21 mouse cellular contexts compared by ENCODE assay signal in the genomic region with DNA sequence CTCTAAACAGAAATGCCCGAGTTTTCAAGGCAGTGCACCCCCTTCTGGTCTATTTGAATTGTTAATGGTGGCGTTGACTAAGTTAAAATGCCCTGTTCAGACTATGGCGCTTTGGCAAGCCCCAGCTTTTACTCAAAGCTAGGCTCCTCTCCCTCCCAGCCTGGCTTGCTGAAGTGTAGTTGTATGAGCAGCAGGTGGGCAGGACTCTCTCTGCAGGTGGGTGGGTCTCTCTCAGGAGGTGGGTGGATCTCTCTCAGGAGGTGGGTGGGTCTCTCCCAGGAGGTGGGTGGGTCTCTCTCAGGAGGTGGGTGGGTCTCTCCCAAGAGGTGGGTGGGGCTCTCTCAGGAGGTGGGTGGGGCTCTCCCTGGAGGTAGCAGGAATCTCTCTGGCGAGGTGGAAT. TPM values are rescaled to one million over a fixed set of nuclear protein-coding genes. Genes with fewer than 3 reads are reported as not detected.
DNase-seq lines count a peak whose midpoint lies in the region; ATAC-seq and TF ChIP-seq lines count a peak whose summit lies in the region.
"Had no signal": no experiment of that assay in that cellular context is flagged by ENCODE, and none has a peak within 500 bp of the region (broad histone marks: within the 10 kb centered on the region; RNA-seq: fewer than 3 reads in every experiment).

No protein-coding gene starts in this region.

- peak; percentile 7 for DNase-seq in embryo, embryonic 11 days
- no peak for DNase-seq in embryo, embryonic 9.5 days (ENCODE audit: extremely low spot score)
- DNase-seq in stomach, postnatal 0 days (ENCODE audit: low spot score): no peak
- DNase-seq in brain, embryonic 14.5 days (ENCODE audit: low read depth): peak; percentile 3
- DNase-seq in spleen, adult 12 weeks (ENCODE audit: low spot score): no peak
- no peak for DNase-seq in heart, postnatal 10 days
- DNase-seq: adrenal gland, adult 2 months; adrenal gland, postnatal 25 days; cerebellum, adult 2 months; cerebellum, postnatal 10 days; forebrain, postnatal 0 days; gastrocnemius, postnatal 14 days; heart, postnatal 4 days had no signal

- H3K27ac ChIP-seq in stomach, embryonic 16.5 days (ENCODE audit: low read length): no peak overlapping the region
- no peak overlapping the region for H3K27ac ChIP-seq in stomach, postnatal 0 days (replicated peaks)
- H3K27ac ChIP-seq: embryonic facial prominence, embryonic 10.5 days; forebrain, embryonic 13.5 days; heart, embryonic 13.5 days; hindbrain, embryonic 13.5 days; hindbrain, postnatal 0 days had no signal

- intact Hi-C loops in heart, postnatal 10 days (cut with DNase I): no loop called here

- H3K4me2 ChIP-seq in stomach, embryonic 16.5 days (ENCODE audit: low read depth, low read length): no peak overlapping the region
- H3K4me2 ChIP-seq in stomach, postnatal 0 days (replicated peaks; ENCODE audit: low read depth): no peak overlapping the region
- H3K4me2 ChIP-seq: forebrain, embryonic 13.5 days; heart, embryonic 13.5 days; hindbrain, embryonic 13.5 days had no signal

- no peak for TF ChIP-seq POLR2A in brain, embryonic 14.5 days (IDR thresholded peaks at IDR 0.05; ENCODE audit: borderline replicate concordance, extremely low read depth, insufficient read depth, insufficient read length, poor library complexity, severe bottlenecking)

- no peaks in the 10 kb centered on the region for H3K4me1 ChIP-seq in stomach, embryonic 16.5 days (ENCODE audit: control insufficient read depth, insufficient read depth, low read length)
- no peaks in the 10 kb centered on the region for H3K4me1 ChIP-seq in stomach, postnatal 0 days (replicated peaks; ENCODE audit: control insufficient read depth, insufficient read depth)
- H3K4me1 ChIP-seq: embryonic facial prominence, embryonic 10.5 days; forebrain, embryonic 13.5 days; heart, embryonic 13.5 days; hindbrain, embryonic 13.5 days had no signal

- no peak for TF ChIP-seq CTCF in stomach, postnatal 0 days (IDR thresholded peaks at IDR 0.05; ENCODE audit: low read depth)
- no peak for TF ChIP-seq CTCF in brain, embryonic 14.5 days (IDR thresholded peaks at IDR 0.05; ENCODE audit: borderline replicate concordance, extremely low read depth, insufficient read depth, insufficient read length)

- ATAC-seq in stomach, embryonic 16.5 days (ENCODE audit: insufficient read depth, low FRiP score): peak; percentile 29; the same call in 1 of the 2 replicates
- no peak for ATAC-seq in stomach, postnatal 0 days (ENCODE audit: low FRiP score, low TSS enrichment)
- ATAC-seq: forebrain, embryonic 13.5 days; forebrain, postnatal 0 days; hindbrain, postnatal 0 days had no signal

- WGBS in stomach, embryonic 16.5 days: 24% methylated on average over 4 of the region's 4 CpGs
- WGBS in stomach, postnatal 0 days: 19% methylated on average over 4 of the region's 4 CpGs

- no peaks in the 10 kb centered on the region for H3K9me3 ChIP-seq in stomach, embryonic 16.5 days (replicated peaks; ENCODE audit: control insufficient read depth, low read length)
- H3K9me3 ChIP-seq in stomach, postnatal 0 days (ENCODE audit: control insufficient read depth, low read length): no peaks in the 10 kb centered on the region
- H3K9me3 ChIP-seq: embryonic facial prominence, embryonic 10.5 days; forebrain, embryonic 13.5 days; heart, embryonic 13.5 days; hindbrain, embryonic 13.5 days had no signal

- no peaks in the 10 kb centered on the region for H3K36me3 ChIP-seq in stomach, embryonic 16.5 days (ENCODE audit: control insufficient read depth, insufficient read depth, low read length)
- H3K36me3 ChIP-seq in stomach, postnatal 0 days (ENCODE audit: control insufficient read depth, insufficient read depth, low read length): no peaks in the 10 kb centered on the region
- H3K36me3 ChIP-seq: embryonic facial prominence, embryonic 10.5 days; G1E; heart, embryonic 13.5 days; hindbrain, embryonic 13.5 days had no signal

- H3K9ac ChIP-seq in stomach, embryonic 16.5 days (ENCODE audit: low read length): no peak overlapping the region
- H3K9ac ChIP-seq in stomach, postnatal 0 days (ENCODE audit: low read length): no peak overlapping the region
- H3K9ac ChIP-seq: forebrain, embryonic 13.5 days; forebrain, postnatal 0 days; heart, embryonic 13.5 days; hindbrain, embryonic 13.5 days had no signal

- H3K4me3 ChIP-seq in stomach, embryonic 16.5 days (replicated peaks; ENCODE audit: low read length): no peak overlapping the region
- H3K4me3 ChIP-seq in stomach, postnatal 0 days (ENCODE audit: low read depth, low read length): no peak overlapping the region
- H3K4me3 ChIP-seq: embryonic facial prominence, embryonic 10.5 days; forebrain, embryonic 13.5 days; heart, embryonic 13.5 days; hindbrain, embryonic 13.5 days had no signal

- TF ChIP-seq EP300 in stomach, postnatal 0 days (optimal IDR thresholded peaks at IDR 0.05): no peak

- H3K27me3 ChIP-seq in stomach, embryonic 16.5 days (ENCODE audit: control insufficient read depth, insufficient read depth, low read length): no peaks in the 10 kb centered on the region
- H3K27me3 ChIP-seq in stomach, postnatal 0 days (ENCODE audit: control insufficient read depth, insufficient read depth, low read length): no peaks in the 10 kb centered on the region
- H3K27me3 ChIP-seq: CH12.LX; forebrain, embryonic 13.5 days; heart, embryonic 13.5 days; hindbrain, embryonic 13.5 days had no signal

RNA-seq across cellular contexts. Expression of gene Dpp6, which starts 24.1 kb away (rescaled TPM):
- 1.8 and 2.4 TPM in 2 replicates for polyA plus RNA-seq in stomach, embryonic 16.5 days (2015; fragmentation: Nextera tagmentation; extraction: Ambion mirVana)
- polyA plus RNA-seq in stomach, postnatal 0 days (2015; fragmentation: Nextera tagmentation; extraction: Ambion mirVana): 0.82 and 1.0 TPM in 2 replicates
- polyA plus RNA-seq in brain, embryonic 14.5 days (2012; rRNA removed): 41.8 and 84.1 TPM in 2 replicates
- total RNA-seq in heart, postnatal 10 days (2021): under 1 TPM in 1 of 2 experiments, not detected in 1; 0.10 TPM
- total RNA-seq: CH12.LX had no signal
- polyA plus RNA-seq: G1E had no signal

Comparison
In these comparisons a context has a peak if more than half of its experiments do, and no peak if none do; other contexts are left out.
1. DNase-seq: peak in embryo, embryonic 11 days (single experiment) and brain, embryonic 14.5 days (single experiment); none in embryo, embryonic 9.5 days (single experiment), stomach, postnatal 0 days (single experiment), spleen, adult 12 weeks (single experiment) and heart, postnatal 10 days (0 of 2).
2. RNA of gene Dpp6, which starts 24.1 kb away (polyA plus RNA-seq): 41.8 to 84.1 TPM in brain, embryonic 14.5 days; 1.8 to 2.4 TPM in stomach, embryonic 16.5 days and 0.82 to 1.0 TPM in stomach, postnatal 0 days; every median in the first group is over 10 times any median in the second.